Mouse (Mus musculus): ENCODE measurements at regions not wholly inside any gene's neighbourhood (a gene's known extent, or its start where the extent isn't known, plus 50 kb on each side); places are given as distances from the start of the nearest gene placed in this dataset.
A peak's percentile ranks its signal among the peaks of the same experiment; 100 is the strongest.

- Histone ChIP-seq H3K27ac (no peak overlapping the region), H3K4me3 (no peak overlapping the region)
Measured at GRCm38 (mm10) chr7:39954931-39955330, 437.4 kb downstream of the Zfp619 start.

GRCm38 (mm10) chr7:39978121-39978520 lies 460.6 kb downstream of the Zfp619 start:
- WGBS = 70% methylated on average over 2 of the region's 2 CpGs
- Histone ChIP-seq H3K4me3 (no peak overlapping the region), H3K27me3 (ENCODE audit: insufficient read depth, poor library complexity, severe bottlenecking) (no peaks in the 10 kb centered on the region), H3K36me3 (no peaks in the 10 kb centered on the region), H3K9me3 (no peaks in the 10 kb centered on the region), H3K27ac (no peak overlapping the region), H3K4me1 (no peaks in the 10 kb centered on the region)
- peak; percentile 4 for DNase-seq (ENCODE audit: low spot score)

More at GRCm38 (mm10) chr7:39954931-39955330, 437.4 kb downstream of the Zfp619 start:
- H3K9me3 ChIP-seq = no peaks in the 10 kb centered on the region
- H3K27me3 ChIP-seq (ENCODE audit: insufficient read depth, poor library complexity, severe bottlenecking) = no peaks in the 10 kb centered on the region
- H3K36me3 ChIP-seq = no peaks in the 10 kb centered on the region
- DNase-seq (ENCODE audit: low spot score) = peak; percentile 20
- 0 out of 2 replicates have a peak, but pooled peaks cover 6% of the 10 kb centered on the region for H3K4me1 ChIP-seq

- no peak overlapping the region for H3K27ac ChIP-seq
- 72% methylated on average over 4 of the region's 4 CpGs for WGBS
- H3K27me3 ChIP-seq (ENCODE audit: insufficient read depth, poor library complexity, severe bottlenecking) = no peaks in the 10 kb centered on the region
- no peaks in the 10 kb centered on the region for H3K36me3 ChIP-seq
- H3K4me3 ChIP-seq = no peak overlapping the region
- DNase-seq (ENCODE audit: low spot score) = no peak
- no peaks in the 10 kb centered on the region for H3K9me3 ChIP-seq
- H3K4me1 ChIP-seq = no peaks in the 10 kb centered on the region
Measured at GRCm38 (mm10) chr7:39981647-39982046, 464.1 kb downstream of the Zfp619 start.
